Mouse (Mus musculus) midbrain, embryonic 16.5 days (tissue): ENCODE measurements at regions not wholly inside any gene's neighbourhood (a gene's known extent, or its start where the extent isn't known, plus 50 kb on each side); places are given as distances from the start of the nearest gene placed in this dataset.

ENCODE experiments used
- ATAC-seq: fragments of 200-750 bp; cut with Nextera tagmentation; 2 replicates; pipeline ENCODE4 v1.8.0; 2017; ENCODE audit warnings: moderate TSS enrichment
- H3K27ac ChIP-seq: fragments of 300-500 bp; sonication (generic); 2 replicates; pipeline ENCODE4 v1.5.1; 2014; ENCODE audit warnings: mild to moderate bottlenecking, low read length, mixed read lengths
- H3K27me3 ChIP-seq: fragments of 300-500 bp; sonication (generic); 2 replicates; pipeline ENCODE4 v1.6.1; 2014; ENCODE audit warnings: low read depth, low read length, mixed read lengths; ENCODE audit not compliant: control insufficient read depth, insufficient read depth
- H3K36me3 ChIP-seq: fragments of 300-500 bp; sonication (generic); 2 replicates; pipeline ENCODE4 v1.6.1; 2014; ENCODE audit warnings: mild to moderate bottlenecking, low read length, moderate library complexity, mixed read lengths; ENCODE audit not compliant: control insufficient read depth, insufficient read depth
- H3K4me1 ChIP-seq: fragments of 300-500 bp; sonication (generic); 2 replicates; pipeline ENCODE4 v1.6.1; 2014; ENCODE audit warnings: mild to moderate bottlenecking, low read length, mixed read lengths; ENCODE audit not compliant: control insufficient read depth, insufficient read depth
- H3K4me2 ChIP-seq: fragments of 300-500 bp; sonication (generic); 2 replicates; pipeline ENCODE4 v1.6.1; 2014; ENCODE audit warnings: mild to moderate bottlenecking, low read length, mixed read lengths
- H3K4me3 ChIP-seq: fragments of 300-500 bp; sonication (generic); 2 replicates; pipeline ENCODE4 v1.5.1; 2014; ENCODE audit warnings: low read depth, mild to moderate bottlenecking, low read length, moderate library complexity, mixed read lengths
- H3K9ac ChIP-seq: fragments of 300-500 bp; sonication (generic); 2 replicates; pipeline ENCODE4 v1.6.1; 2014; ENCODE audit warnings: low read depth, low read length, mixed read lengths
- H3K9me3 ChIP-seq: fragments of 300-500 bp; sonication (generic); replicated peaks from 2 replicates; pipeline ENCODE4 v1.6.1; 2014; ENCODE audit warnings: mild to moderate bottlenecking, low read length, mixed read lengths; ENCODE audit not compliant: control insufficient read depth, poor library complexity, severe bottlenecking
- WGBS: fragments of 180-500 bp; shearing (Covaris S2); extraction: QIAGEN DNeasy Blood & Tissue Kit; methylation state at CpG from one replicate; pipeline ENCODE4 v1.1.7; 2014; 5-methylcytosine and 5-hydroxymethylcytosine counted together

DNA sequence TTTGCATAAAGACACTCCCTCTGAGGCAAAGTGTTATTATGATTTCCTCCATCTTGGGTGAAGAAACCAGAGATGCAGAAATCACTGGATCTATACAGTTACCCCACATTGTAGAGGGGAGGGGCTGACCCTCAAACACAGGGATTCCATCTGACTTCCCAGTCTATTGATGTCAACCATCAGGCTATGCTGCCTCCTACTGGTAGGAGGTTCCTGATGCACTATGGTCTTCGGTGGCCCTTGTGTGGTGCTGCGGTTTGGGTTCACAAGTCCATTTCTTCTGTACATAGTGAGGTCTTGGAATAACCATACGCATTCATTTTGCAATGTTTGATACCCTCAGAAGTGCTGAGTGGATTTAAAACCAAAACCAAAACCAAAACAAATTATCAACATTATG, 94.0 kb upstream of the Smarca2 start:
- Histone ChIP-seq H3K27me3 (no peaks in the 10 kb centered on the region), H3K36me3 (no peaks in the 10 kb centered on the region), H3K9ac (no peak overlapping the region), H3K9me3 (no peaks in the 10 kb centered on the region), H3K4me1 (peaks cover 13% of the 10 kb centered on the region), H3K27ac (no peak overlapping the region), H3K4me2 (no peak overlapping the region), H3K4me3 (no peak overlapping the region)
- ATAC-seq = no peak
- 89% methylated on average over 3 of the region's 3 CpGs for WGBS

DNA sequence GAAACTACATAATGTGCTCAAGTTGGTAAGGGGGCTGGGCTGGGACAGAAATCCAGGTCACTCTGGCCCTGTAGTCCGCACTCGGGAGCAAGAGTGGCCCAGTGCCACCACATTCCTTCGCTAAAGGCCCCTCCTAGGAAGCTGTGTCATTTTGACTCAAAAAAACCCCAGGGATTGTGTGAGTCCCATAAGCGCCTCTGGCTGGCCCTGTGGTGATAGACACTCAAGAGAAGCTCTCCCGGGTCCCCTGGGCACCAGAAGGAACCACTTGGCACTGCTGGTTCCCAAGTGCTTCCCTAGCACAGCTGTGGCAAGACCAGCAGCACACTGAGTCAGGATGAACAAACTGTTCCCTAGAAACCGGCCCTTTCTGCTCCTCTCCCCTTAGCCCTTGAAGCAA, 93.1 kb upstream of the Smarca2 start:
- no peaks in the 10 kb centered on the region for H3K9me3 ChIP-seq
- H3K4me3 ChIP-seq = no peak overlapping the region
- no peak for ATAC-seq
- peaks cover 13% of the 10 kb centered on the region for H3K4me1 ChIP-seq
- no peak overlapping the region for H3K4me2 ChIP-seq
- no peak overlapping the region for H3K27ac ChIP-seq
- no peaks in the 10 kb centered on the region for H3K36me3 ChIP-seq
- no peaks in the 10 kb centered on the region for H3K27me3 ChIP-seq
- H3K9ac ChIP-seq = no peak overlapping the region
- 58% methylated on average over 6 of the region's 6 CpGs for WGBS

DNA sequence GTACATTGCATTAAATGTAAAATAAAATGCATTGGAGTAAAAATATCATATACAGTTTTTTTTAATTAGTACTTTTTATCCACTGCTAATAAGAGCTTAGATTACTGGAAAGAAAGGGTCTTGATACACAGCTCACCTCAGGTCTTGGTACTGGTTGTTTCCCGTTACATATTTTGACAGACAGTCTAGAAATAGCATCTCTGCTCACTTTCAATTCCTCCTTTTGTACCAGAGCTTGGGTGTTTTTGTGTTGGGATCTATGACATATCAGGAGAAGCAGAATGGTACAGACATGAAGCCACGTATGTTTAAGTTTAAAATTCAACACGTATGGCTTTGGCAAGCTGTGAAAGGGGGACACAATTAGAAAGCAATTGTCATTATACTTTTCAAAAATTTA, 80.3 kb upstream of the Smarca2 start:
- ATAC-seq = no peak
- Histone ChIP-seq H3K4me2 (no peak overlapping the region), H3K4me1 (peaks cover 5% of the 10 kb centered on the region), H3K4me3 (no peak overlapping the region), H3K9me3 (no peaks in the 10 kb centered on the region), H3K9ac (no peak overlapping the region), H3K27me3 (no peaks in the 10 kb centered on the region), H3K27ac (no peak overlapping the region), H3K36me3 (no peaks in the 10 kb centered on the region)
- 90% methylated on average over 3 of the region's 3 CpGs for WGBS

DNA sequence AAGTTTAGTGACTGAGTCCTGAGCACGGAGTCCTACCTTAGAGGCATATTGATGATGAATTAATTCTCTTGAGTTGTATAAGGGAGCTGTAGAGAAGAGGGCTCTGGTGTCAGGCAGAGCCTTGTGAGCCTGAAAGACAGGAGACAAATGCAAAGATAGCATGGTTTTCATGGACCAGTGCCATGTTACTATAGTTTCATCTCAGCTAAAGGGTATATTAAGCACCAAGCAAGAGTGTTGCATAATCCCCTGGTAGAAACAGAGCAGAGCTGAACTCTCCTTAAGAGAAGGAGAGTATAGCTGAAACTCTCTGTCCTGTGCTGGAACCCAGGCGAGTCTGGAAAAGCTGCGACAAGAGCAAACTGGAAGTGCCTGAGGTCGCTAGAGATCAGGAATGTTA, 73.5 kb upstream of the Smarca2 start:
- no peak overlapping the region for H3K9ac ChIP-seq
- 88% methylated on average over 4 of the region's 4 CpGs for WGBS
- no peak overlapping the region for H3K27ac ChIP-seq
- H3K4me3 ChIP-seq = no peak overlapping the region
- no peaks in the 10 kb centered on the region for H3K9me3 ChIP-seq
- no peaks in the 10 kb centered on the region for H3K27me3 ChIP-seq
- no peak for ATAC-seq
- H3K4me1 ChIP-seq = peaks cover 11% of the 10 kb centered on the region
- no peaks in the 10 kb centered on the region for H3K36me3 ChIP-seq
- H3K4me2 ChIP-seq = no peak overlapping the region

DNA sequence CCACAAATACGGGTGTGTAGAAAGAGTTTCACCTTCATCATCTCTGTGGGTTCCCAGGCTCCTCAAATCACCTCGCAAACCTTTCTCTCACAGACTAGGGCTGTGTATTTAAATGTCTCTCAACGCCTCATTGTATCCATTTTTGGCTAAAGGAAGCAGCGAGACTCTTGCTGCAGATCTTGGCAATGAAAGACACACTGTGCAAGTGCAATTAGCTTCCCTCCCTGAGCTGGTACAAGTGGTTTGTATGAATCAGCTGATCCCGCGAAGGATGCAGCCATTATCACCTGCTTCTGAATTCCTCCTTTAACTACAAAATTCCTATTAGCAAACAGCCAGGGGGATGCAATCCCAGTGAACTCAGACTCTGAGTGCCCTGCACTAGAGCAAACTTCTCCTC, 72.3 kb upstream of the Smarca2 start:
- no peaks in the 10 kb centered on the region for H3K36me3 ChIP-seq
- H3K27ac ChIP-seq = peak overlapping the region; percentile 60; the same call in 1 of the 2 replicates
- H3K4me1 ChIP-seq = peaks cover 11% of the 10 kb centered on the region
- no peak overlapping the region for H3K4me3 ChIP-seq
- peak; percentile 47; the same call in 1 of the 2 replicates for ATAC-seq
- WGBS = 59% methylated on average over 6 of the region's 6 CpGs
- no peak overlapping the region for H3K4me2 ChIP-seq
- H3K9ac ChIP-seq = no peak overlapping the region
- no peaks in the 10 kb centered on the region for H3K9me3 ChIP-seq
- no peaks in the 10 kb centered on the region for H3K27me3 ChIP-seq

DNA sequence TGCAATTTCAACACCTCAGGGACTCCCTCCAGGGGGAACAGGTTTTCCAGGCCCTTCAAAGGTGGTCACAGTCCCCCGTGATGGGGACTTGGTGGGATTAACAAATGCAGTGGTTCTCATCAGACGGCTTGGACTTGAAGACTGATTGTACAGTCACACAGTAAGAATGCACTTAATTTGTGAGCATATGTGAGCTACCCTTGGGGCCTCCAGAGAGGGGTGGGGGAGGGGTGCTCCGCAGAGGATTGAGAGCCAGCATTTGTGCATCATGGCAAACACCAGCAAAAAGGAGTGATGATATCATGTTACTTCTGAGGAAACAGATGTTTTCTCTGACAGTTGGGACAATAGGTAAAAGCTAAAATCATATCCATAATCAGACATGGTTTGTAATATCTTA, 59.2 kb upstream of the Smarca2 start:
- Histone ChIP-seq H3K4me2 (no peak overlapping the region), H3K27ac (no peak overlapping the region), H3K9ac (no peak overlapping the region), H3K4me3 (no peak overlapping the region), H3K9me3 (peaks cover 2% of the 10 kb centered on the region), H3K36me3 (no peaks in the 10 kb centered on the region), H3K27me3 (no peaks in the 10 kb centered on the region), H3K4me1 (no peaks in the 10 kb centered on the region)
- no peak for ATAC-seq
- 59% methylated on average over 3 of the region's 3 CpGs for WGBS

DNA sequence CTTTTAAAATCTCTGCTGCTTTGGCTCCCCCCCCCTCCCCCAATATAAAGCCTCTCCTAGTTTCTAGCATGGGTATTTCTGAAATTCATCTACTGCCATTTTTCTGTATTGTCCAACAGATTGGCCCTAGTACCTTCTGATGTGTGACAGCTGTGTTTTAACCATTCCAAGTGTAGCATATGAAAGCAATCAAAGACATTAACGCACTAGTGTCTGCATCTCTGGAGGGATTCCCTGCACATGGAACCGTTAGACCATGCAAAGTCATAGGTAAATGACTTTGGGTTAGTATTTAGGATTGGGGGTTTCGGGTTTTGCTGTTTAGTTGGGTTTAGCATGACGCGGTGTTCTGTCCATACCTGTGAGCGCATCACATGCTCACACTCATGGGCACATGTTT, 57.3 kb upstream of the Smarca2 start:
- 92% methylated on average over 6 of the region's 6 CpGs for WGBS
- Histone ChIP-seq H3K9ac (no peak overlapping the region), H3K36me3 (no peaks in the 10 kb centered on the region), H3K27me3 (no peaks in the 10 kb centered on the region), H3K4me1 (no peaks in the 10 kb centered on the region), H3K4me3 (no peak overlapping the region), H3K27ac (no peak overlapping the region), H3K4me2 (no peak overlapping the region), H3K9me3 (peaks cover under 1% of the 10 kb centered on the region)
- ATAC-seq = no peak

DNA sequence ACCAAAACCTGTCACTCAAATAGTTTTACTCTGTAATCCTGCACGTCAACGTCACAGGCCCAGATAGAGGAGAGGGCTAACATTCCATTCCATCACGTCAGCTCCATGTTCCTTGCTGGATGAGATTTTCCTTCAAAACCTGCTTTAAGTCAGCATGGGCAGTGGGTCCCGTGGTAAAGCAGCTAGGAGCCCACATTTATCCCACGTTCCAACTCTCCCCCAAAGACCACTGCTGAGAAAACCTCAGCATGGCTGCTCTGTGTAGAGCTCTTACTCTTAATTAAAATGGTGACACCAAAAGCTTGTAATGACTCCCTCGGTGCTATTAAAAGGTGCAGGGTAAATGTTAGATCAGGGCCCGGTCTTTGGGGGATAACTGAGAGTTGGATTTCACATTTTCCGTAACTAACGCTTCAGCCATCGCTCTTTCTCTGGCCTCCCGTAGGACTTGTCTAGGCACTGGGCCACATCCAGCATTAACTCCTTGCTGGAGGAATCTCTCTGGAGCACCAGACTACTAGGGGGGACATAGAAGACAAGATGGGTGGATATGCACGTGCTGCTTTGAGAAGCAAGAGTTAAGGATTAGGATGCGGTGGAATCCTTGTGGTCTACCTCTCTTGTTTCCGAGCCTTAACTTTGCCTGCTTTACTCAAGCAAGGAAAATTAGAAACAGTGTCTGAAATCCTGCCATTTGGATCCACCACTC, 56.1 kb upstream of the Smarca2 start:
- no peak overlapping the region for H3K9ac ChIP-seq
- no peaks in the 10 kb centered on the region for H3K27me3 ChIP-seq
- H3K9me3 ChIP-seq = no peaks in the 10 kb centered on the region
- no peak for ATAC-seq
- H3K27ac ChIP-seq = no peak overlapping the region
- no peaks in the 10 kb centered on the region for H3K4me1 ChIP-seq
- H3K4me3 ChIP-seq = no peak overlapping the region
- H3K36me3 ChIP-seq = no peaks in the 10 kb centered on the region
- H3K4me2 ChIP-seq = no peak overlapping the region
- WGBS = 82% methylated on average over 14 of the region's 14 CpGs

DNA sequence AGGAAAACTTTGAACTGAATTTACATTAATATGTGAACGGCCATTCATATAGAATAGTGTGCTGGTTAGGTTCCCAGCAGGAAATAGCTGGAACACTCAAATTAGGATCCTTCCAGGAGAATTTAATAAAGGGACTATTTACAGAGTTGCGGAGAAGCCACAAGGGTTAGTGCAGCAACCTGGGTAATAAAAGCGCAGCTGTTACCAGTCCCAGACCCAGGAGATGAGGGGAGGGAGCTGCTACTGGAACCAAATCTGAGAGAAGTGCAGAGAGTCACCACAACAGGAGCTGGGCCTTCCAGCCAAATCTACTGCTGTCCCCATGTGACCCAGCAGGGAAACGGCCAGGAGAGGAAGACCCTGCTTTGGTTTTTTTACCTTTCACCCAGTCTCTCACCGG, 54.6 kb upstream of the Smarca2 start:
- Histone ChIP-seq H3K4me3 (no peak overlapping the region), H3K4me1 (no peaks in the 10 kb centered on the region), H3K27me3 (no peaks in the 10 kb centered on the region), H3K9ac (no peak overlapping the region), H3K4me2 (no peak overlapping the region), H3K27ac (no peak overlapping the region), H3K9me3 (no peaks in the 10 kb centered on the region), H3K36me3 (no peaks in the 10 kb centered on the region)
- 59% methylated on average over 5 of the region's 5 CpGs for WGBS
- ATAC-seq = no peak
